Mouse (Mus musculus) stomach, embryonic 14.5 days (tissue): Measurements from ENCODE around the gene Cd247. TPM values are rescaled to one million over a fixed set of nuclear protein-coding genes. Genes with fewer than 3 reads are reported as not detected.

Experiments used
- ATAC-seq: fragments of 200-750 bp; cut with Nextera tagmentation; 2 replicates; pipeline ENCODE4 v1.8.0; 2017; ENCODE audit warnings: low read depth, moderate TSS enrichment; ENCODE audit not compliant: insufficient number of reproducible peaks, insufficient read depth, low FRiP score
- H3K27ac ChIP-seq: fragments of 300-500 bp; sonication (generic); 2 replicates; pipeline ENCODE4 v1.5.1; 2014; ENCODE audit warnings: mild to moderate bottlenecking, low read length, moderate library complexity, mixed read lengths
- H3K27me3 ChIP-seq: fragments of 300-500 bp; sonication (generic); 2 replicates; pipeline ENCODE4 v1.6.1; 2014; ENCODE audit warnings: low read length, control low read depth, mixed read lengths; ENCODE audit not compliant: control insufficient read depth, insufficient read depth
- H3K36me3 ChIP-seq: fragments of 300-500 bp; sonication (generic); 2 replicates; pipeline ENCODE4 v1.6.1; 2014; ENCODE audit warnings: mild to moderate bottlenecking, control low read depth, low read length, moderate library complexity, mixed read lengths; ENCODE audit not compliant: control insufficient read depth, insufficient read depth
- H3K4me1 ChIP-seq: fragments of 300-500 bp; sonication (generic); 2 replicates; pipeline ENCODE4 v1.6.1; 2014; ENCODE audit warnings: low read length, control low read depth, mixed read lengths; ENCODE audit not compliant: control insufficient read depth, insufficient read depth
- H3K4me2 ChIP-seq: fragments of 300-500 bp; sonication (generic); replicated peaks from 2 replicates; pipeline ENCODE4 v1.6.1; 2014; ENCODE audit warnings: low read depth, low read length, control low read depth
- H3K4me3 ChIP-seq: fragments of 300-500 bp; sonication (generic); 2 replicates; pipeline ENCODE4 v1.5.1; 2014; ENCODE audit warnings: low read depth, low read length, control low read depth
- H3K9ac ChIP-seq: fragments of 300-500 bp; sonication (generic); replicated peaks from 2 replicates; pipeline ENCODE4 v1.6.1; 2014; ENCODE audit warnings: low read depth, mild to moderate bottlenecking, control low read depth, low read length, moderate library complexity, mixed read lengths
- H3K9me3 ChIP-seq: fragments of 300-500 bp; sonication (generic); 2 replicates; pipeline ENCODE4 v1.6.1; 2016; ENCODE audit warnings: low read depth, low read length, control low read depth; ENCODE audit not compliant: control insufficient read depth
- WGBS: fragments of 180-500 bp; shearing (Covaris S2); extraction: QIAGEN DNeasy Blood & Tissue Kit; methylation state at CpG from one replicate; pipeline ENCODE4 v1.1.7; 2014; 5-methylcytosine and 5-hydroxymethylcytosine counted together
- polyA plus RNA-seq: library from polyadenylated mRNA; unstranded; fragments of >200 nt; fragmentation: Nextera tagmentation; extraction: Ambion mirVana; gene quantifications from 2 replicates; pipeline ENCODE4 v1.2.1, GENCODE M21; 2014

The Cd247 gene
- polyA plus RNA-seq, 1 experiment from 2014 or later: 1.5 TPM

DNA sequence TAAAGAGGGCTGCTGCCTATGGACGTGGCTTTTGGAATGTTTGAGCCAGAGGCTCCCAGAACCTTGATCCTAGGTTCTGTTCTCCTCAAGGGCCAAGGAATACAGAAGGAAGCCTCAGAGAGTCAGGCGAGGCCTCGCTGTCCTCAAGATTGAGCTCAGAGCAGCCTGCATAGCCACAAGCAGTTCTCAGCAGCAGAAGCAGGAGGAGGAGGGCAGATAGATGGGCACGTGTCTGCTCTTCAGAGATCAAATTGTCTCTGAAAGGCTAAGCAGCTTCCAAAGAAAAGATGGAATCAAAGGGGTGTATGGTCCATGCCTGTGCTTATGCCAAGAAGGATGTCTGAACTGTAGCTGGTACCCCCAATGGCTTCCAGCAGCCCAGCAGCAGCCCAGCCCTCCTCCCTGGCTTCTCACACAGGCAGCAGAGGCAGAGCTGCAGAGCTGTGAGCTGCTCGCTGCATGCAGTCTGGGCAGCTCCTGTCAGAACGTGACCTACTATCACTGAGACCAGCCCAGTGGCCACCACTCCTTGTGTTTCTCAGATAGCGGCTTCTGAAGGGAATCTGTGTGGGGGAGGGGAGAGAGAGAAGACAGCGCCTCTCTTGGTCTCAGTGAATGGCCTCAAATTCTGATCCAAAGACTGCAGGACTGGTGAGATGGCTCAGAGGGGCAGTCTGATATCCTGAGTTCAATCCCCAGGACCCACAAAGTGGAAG is 29.8 kb downstream of the Cd247 start:
- 47% methylated on average over 8 of the region's 8 CpGs for WGBS
- Histone ChIP-seq H3K9me3 (no peaks in the 10 kb centered on the region), H3K4me1 (peaks cover 17% of the 10 kb centered on the region), H3K4me2 (no peak overlapping the region), H3K4me3 (no peak overlapping the region), H3K27me3 (no peaks in the 10 kb centered on the region), H3K9ac (no peak overlapping the region), H3K36me3 (no peaks in the 10 kb centered on the region), H3K27ac (no peak overlapping the region)
- ATAC-seq: peak; percentile 54; the same call in 1 of the 2 replicates

DNA sequence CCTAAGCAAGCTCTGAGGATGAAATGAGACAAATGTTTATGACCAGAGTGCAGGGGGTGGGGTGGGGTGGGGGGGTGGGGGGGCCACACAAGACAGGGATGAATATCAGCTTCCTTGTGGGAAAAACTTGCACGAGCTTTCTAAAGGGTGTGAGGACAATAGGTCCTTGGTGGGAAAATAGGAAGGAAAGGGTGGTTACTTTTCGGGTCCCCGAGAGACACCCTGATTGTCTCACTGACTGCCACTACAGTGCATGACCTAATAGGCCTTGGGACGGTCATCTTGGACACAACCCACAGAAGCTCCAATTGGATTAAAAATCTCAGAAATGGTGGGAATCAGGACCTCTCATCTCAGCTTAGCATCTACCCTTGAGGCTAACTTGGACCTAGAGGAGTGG is 30.7 kb downstream of the Cd247 start:
- no peak overlapping the region for H3K9ac ChIP-seq
- peaks cover 11% of the 10 kb centered on the region for H3K4me1 ChIP-seq
- no peaks in the 10 kb centered on the region for H3K27me3 ChIP-seq
- no peak for ATAC-seq
- H3K27ac ChIP-seq: no peak overlapping the region
- no peaks in the 10 kb centered on the region for H3K36me3 ChIP-seq
- no peaks in the 10 kb centered on the region for H3K9me3 ChIP-seq
- H3K4me3 ChIP-seq: no peak overlapping the region
- WGBS: 84% methylated on average over 4 of the region's 4 CpGs
- H3K4me2 ChIP-seq: no peak overlapping the region

DNA sequence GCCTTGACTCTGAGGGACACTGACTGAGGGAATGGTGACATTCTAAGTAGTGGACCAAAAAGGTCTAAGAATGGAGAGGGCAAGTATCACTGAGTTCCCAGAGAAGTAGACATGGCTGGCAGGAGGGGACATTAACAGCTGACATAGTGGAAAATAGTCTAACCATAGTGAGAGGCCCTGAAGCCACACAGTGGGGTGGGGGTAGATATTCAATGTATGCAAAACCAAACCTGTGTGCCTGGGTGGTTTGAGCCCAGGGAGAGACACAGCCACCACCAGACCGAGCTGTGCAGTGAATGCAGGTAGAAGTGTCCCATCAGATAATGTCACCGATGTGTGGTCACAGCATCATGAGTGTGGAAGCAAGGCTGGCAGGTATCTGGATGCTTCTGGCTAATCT is 33.5 kb downstream of the Cd247 start:
- Histone ChIP-seq H3K4me3 (no peak overlapping the region), H3K4me1 (0 out of 2 replicates have a peak, but pooled peaks cover 2% of the 10 kb centered on the region), H3K27ac (no peak overlapping the region), H3K4me2 (no peak overlapping the region), H3K36me3 (no peaks in the 10 kb centered on the region), H3K9ac (no peak overlapping the region), H3K9me3 (no peaks in the 10 kb centered on the region), H3K27me3 (no peaks in the 10 kb centered on the region)
- ATAC-seq: no peak
- 87% methylated on average over 2 of the region's 2 CpGs for WGBS

DNA sequence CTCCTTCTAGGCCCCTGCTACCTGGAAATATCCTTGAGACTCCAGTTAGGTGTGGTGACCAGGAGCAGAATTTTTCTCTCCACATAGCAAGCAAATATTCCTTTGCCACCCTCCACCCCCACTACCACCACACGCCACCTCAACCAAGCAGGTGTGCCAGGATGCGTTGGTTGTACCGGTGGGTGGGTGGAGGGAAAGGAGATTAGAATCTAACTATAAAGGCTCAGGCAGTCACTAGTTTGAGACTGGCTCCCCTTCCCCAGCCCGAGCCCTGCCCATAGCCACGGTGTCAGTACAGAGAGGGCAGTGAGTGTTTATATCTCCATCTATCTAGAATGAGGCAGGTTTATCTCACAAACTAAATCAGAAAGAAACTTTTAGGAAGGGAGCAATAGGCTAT is 39.7 kb downstream of the Cd247 start:
- H3K4me1 ChIP-seq: no peaks in the 10 kb centered on the region
- H3K36me3 ChIP-seq: no peaks in the 10 kb centered on the region
- no peak overlapping the region for H3K9ac ChIP-seq
- no peak overlapping the region for H3K27ac ChIP-seq
- ATAC-seq: no peak
- H3K4me2 ChIP-seq: no peak overlapping the region
- H3K9me3 ChIP-seq: no peaks in the 10 kb centered on the region
- WGBS: 65% methylated on average over 5 of the region's 5 CpGs
- H3K27me3 ChIP-seq: no peaks in the 10 kb centered on the region
- no peak overlapping the region for H3K4me3 ChIP-seq

DNA sequence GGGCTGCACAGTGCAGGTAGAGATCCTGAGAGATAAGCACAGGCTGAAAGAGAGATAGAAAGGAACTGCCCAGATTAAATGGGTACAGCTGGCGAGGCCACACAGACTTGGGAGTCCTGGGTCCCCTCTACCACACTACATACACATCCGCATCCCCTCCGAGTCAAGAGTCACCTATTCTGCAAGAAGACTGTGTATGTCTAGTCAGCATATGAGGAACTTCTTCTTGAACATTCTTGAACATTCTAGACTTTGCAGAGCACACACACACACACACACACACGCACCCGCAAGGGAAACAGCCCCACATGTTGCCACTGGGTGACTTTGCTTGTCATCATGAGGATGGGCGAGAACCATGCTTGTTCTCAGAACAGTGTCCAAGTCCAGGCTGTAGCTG is 40.1 kb downstream of the Cd247 start:
- Histone ChIP-seq H3K36me3 (no peaks in the 10 kb centered on the region), H3K4me3 (no peak overlapping the region), H3K9me3 (no peaks in the 10 kb centered on the region), H3K27ac (no peak overlapping the region), H3K4me2 (no peak overlapping the region), H3K27me3 (no peaks in the 10 kb centered on the region), H3K9ac (no peak overlapping the region), H3K4me1 (no peaks in the 10 kb centered on the region)
- ATAC-seq: no peak
- 90% methylated on average over 6 of the region's 6 CpGs for WGBS

DNA sequence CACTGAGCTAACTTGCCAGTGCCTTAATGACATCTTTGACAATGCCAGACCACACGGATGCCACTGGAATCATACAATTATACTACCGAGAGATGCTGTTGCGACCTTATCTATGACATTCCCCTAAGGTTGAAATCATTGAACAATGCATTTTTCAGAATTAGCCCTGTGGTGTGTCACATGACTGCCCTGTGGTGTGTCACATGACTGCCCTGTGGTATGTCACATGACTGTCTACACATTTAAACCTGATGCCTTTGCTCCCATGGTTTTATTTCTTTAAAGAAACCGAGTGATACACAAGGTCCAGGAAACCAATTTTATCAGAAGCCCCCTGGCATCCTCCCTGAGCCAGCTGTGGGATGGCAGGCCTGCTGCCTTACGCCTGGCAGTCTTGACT is 41.4 kb downstream of the Cd247 start:
- Histone ChIP-seq H3K27me3 (no peaks in the 10 kb centered on the region), H3K4me3 (no peak overlapping the region), H3K4me1 (0 out of 2 replicates have a peak, but pooled peaks cover 3% of the 10 kb centered on the region), H3K4me2 (no peak overlapping the region), H3K36me3 (no peaks in the 10 kb centered on the region), H3K27ac (no peak overlapping the region), H3K9ac (no peak overlapping the region), H3K9me3 (no peaks in the 10 kb centered on the region)
- ATAC-seq: no peak
- 91% methylated on average over 5 of the region's 5 CpGs for WGBS

DNA sequence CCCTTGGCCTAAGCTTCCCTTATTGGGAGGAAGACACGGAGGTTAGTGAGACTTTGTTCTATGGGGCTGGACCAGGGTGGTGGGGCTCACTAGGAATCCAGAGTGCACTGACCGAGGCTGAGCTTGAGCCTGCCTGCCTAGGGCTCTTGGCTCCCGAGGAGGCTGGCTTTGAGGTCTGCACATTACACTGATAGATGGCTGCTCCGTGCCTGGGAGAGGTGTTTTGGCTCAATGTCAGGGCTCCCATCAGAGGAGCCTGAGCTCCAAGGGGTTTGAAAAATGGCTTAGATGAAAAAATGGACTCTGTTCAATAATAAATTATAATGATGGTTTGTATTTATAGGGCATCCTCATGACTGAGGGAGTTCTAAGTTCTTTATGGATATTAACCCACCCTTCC is 44.8 kb downstream of the Cd247 start:
- no peaks in the 10 kb centered on the region for H3K36me3 ChIP-seq
- no peak overlapping the region for H3K9ac ChIP-seq
- no peak overlapping the region for H3K27ac ChIP-seq
- no peaks in the 10 kb centered on the region for H3K9me3 ChIP-seq
- 21% methylated on average over 4 of the region's 4 CpGs for WGBS
- no peak overlapping the region for H3K4me2 ChIP-seq
- H3K4me3 ChIP-seq: no peak overlapping the region
- no peaks in the 10 kb centered on the region for H3K27me3 ChIP-seq
- ATAC-seq: no peak
- peaks cover 14% of the 10 kb centered on the region for H3K4me1 ChIP-seq

DNA sequence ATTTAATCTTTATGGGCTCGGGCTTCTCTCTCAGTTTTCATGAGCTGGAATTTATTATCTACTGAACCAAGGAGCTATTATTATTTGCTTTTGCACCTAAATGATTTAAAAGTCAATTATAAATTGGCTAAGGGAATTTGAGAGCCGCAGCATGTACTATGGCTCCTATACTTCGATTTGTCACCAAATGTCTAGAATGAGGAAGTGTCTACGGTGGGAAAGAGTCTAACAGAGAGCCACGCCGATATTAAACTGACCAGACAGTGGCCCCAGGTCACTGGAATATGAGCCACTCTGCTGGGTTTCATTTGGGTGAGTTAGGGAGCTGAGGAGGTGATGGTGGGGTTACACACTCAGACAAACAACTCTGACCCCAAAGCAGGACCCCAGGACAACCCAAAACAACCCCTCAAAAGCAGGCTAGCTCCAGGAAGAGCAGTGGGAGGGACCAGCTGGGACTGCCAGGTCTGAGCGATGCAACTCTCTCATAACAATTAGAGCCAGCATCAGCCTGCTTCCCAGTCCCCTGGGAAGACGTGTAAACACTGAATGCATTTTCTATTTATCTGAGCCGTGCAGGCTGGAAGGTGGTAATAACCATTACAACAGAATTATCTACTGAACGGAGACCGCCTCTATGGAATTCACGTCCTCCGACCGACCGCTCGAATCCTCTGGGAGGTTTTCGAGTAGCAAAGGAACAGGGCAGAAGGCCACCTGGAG is 45.6 kb downstream of the Cd247 start:
- Histone ChIP-seq H3K27me3 (no peaks in the 10 kb centered on the region), H3K27ac (no peak overlapping the region), H3K4me3 (no peak overlapping the region), H3K4me1 (peaks cover 14% of the 10 kb centered on the region), H3K9me3 (no peaks in the 10 kb centered on the region), H3K4me2 (peak overlapping the region; percentile 19), H3K36me3 (no peaks in the 10 kb centered on the region), H3K9ac (no peak overlapping the region)
- no peak for ATAC-seq
- 17% methylated on average over 17 of the region's 17 CpGs for WGBS
